Mouse (Mus musculus) limb, embryonic 10.5 days (tissue): ENCODE results near the gene Doxl2. TPM values are rescaled to one million over a fixed set of nuclear protein-coding genes. Genes with fewer than 3 reads are reported as not detected.
"Not testable (repeated sequence)": the region's sequence is repeated elsewhere in the genome, so short reads cannot be mapped to it uniquely, and the experiment has no call there.

Experiments used
- DNase-seq: peaks from one replicate; pipeline ENCODE4 v3.0.0-alpha.2; 2017; ENCODE audit warnings: low spot score
- H3K27ac ChIP-seq: fragments of 300-500 bp; sonication (generic); 2 replicates; pipeline ENCODE4 v1.5.1; 2016; ENCODE audit warnings: mild to moderate bottlenecking
- H3K27me3 ChIP-seq: fragments of 300-500 bp; sonication (generic); 2 replicates; pipeline ENCODE4 v1.6.1; 2016; ENCODE audit warnings: low read depth, mild to moderate bottlenecking; ENCODE audit not compliant: poor library complexity, severe bottlenecking
- H3K36me3 ChIP-seq: fragments of 300-500 bp; sonication (generic); 2 replicates; pipeline ENCODE4 v1.6.1; 2016; ENCODE audit warnings: mild to moderate bottlenecking, moderate library complexity
- H3K4me1 ChIP-seq: fragments of 300-500 bp; sonication (generic); 2 replicates; pipeline ENCODE4 v1.6.1; 2016
- H3K4me3 ChIP-seq: fragments of 300-500 bp; sonication (generic); 2 replicates; pipeline ENCODE4 v1.5.1; 2016; ENCODE audit warnings: mild to moderate bottlenecking, moderate library complexity
- H3K9me3 ChIP-seq: fragments of 300-500 bp; sonication (generic); replicated peaks from 2 replicates; pipeline ENCODE4 v1.6.1; 2016; ENCODE audit warnings: mild to moderate bottlenecking
- WGBS: fragments of 180-500 bp; shearing (Covaris S2); methylation state at CpG from one replicate; pipeline ENCODE4 v1.1.7; 2016; 5-methylcytosine and 5-hydroxymethylcytosine counted together
- polyA plus RNA-seq: library from polyadenylated mRNA; unstranded; fragments of >200 nt; fragmentation: Nextera tagmentation; extraction: Ambion mirVana; gene quantifications from 2 replicates; pipeline ENCODE4 v1.2.1, GENCODE M21; 2016

Doxl2 gene
- not detected in 2 replicates for polyA plus RNA-seq

GRCm38 (mm10) chr6:48974663-48975062 lies at the start of gene Doxl2:
Gene Doxl2, plus strand, starts transcription at chr6:48974963.
- no peaks in the 10 kb centered on the region for H3K27me3 ChIP-seq
- H3K36me3 ChIP-seq, result no peaks in the 10 kb centered on the region
- no peak within 1 kb of the TSS for H3K27ac ChIP-seq
- no peaks in the 10 kb centered on the region for H3K9me3 ChIP-seq
- H3K4me1 ChIP-seq, result no peaks in the 10 kb centered on the region
- WGBS, result 89% methylated on average over 2 of the region's 2 CpGs
- DNase-seq, result no peak
- H3K4me3 ChIP-seq, result no peak within 1 kb of the TSS

GRCm38 (mm10) chr6:48929595-48929994 lies 45.2 kb upstream of the Doxl2 start, which contains the start of gene 1600015I10Rik:
Gene 1600015I10Rik, plus strand, starts transcription at chr6:48929895.
- Histone ChIP-seq H3K36me3 (no peaks in the 10 kb centered on the region), H3K4me3 (no peak within 1 kb of the TSS), H3K27me3 (no peaks in the 10 kb centered on the region), H3K9me3 (no peaks in the 10 kb centered on the region), H3K4me1 (no peaks in the 10 kb centered on the region), H3K27ac (no peak within 1 kb of the TSS)
- no peak for DNase-seq
- 90% methylated on average over 5 of the region's 5 CpGs for WGBS

GRCm38 (mm10) chr6:48949596-48949995 lies 25.2 kb upstream of the Doxl2 start:
- no peaks in the 10 kb centered on the region for H3K27me3 ChIP-seq
- no peak overlapping the region for H3K4me3 ChIP-seq
- H3K27ac ChIP-seq, result no peak overlapping the region
- H3K9me3 ChIP-seq, result no peaks in the 10 kb centered on the region
- no peaks in the 10 kb centered on the region for H3K36me3 ChIP-seq
- peak; percentile 22 for DNase-seq
- 90% methylated on average over 2 of the region's 2 CpGs for whole genome bisulfite sequencing
- H3K4me1 ChIP-seq, result no peaks in the 10 kb centered on the region

- no peak overlapping the region for H3K4me3 ChIP-seq
- no peak for DNase-seq
- H3K27ac ChIP-seq, result no peak overlapping the region
- H3K9me3 ChIP-seq, result no peaks in the 10 kb centered on the region
- 87% methylated on average over 5 of the region's 5 CpGs for WGBS
- no peaks in the 10 kb centered on the region for H3K4me1 ChIP-seq
- no peaks in the 10 kb centered on the region for H3K36me3 ChIP-seq
- no peaks in the 10 kb centered on the region for H3K27me3 ChIP-seq
These were observed 24.1 kb upstream of the Doxl2 start for GRCm38 (mm10) chr6:48950676-48951075.

- no peaks in the 10 kb centered on the region for H3K9me3 ChIP-seq
- no peak overlapping the region for H3K27ac ChIP-seq
- H3K4me3 ChIP-seq, result no peak overlapping the region
- no peaks in the 10 kb centered on the region for H3K27me3 ChIP-seq
- WGBS, result 93% methylated on average over 6 of the region's 6 CpGs
- H3K36me3 ChIP-seq, result no peaks in the 10 kb centered on the region
- DNase-seq, result no peak
- H3K4me1 ChIP-seq, result no peaks in the 10 kb centered on the region
These were observed 23.1 kb upstream of the Doxl2 start for GRCm38 (mm10) chr6:48951630-48952029.

GRCm38 (mm10) chr6:48953220-48953619 lies 21.5 kb upstream of the Doxl2 start:
- no peaks in the 10 kb centered on the region for H3K4me1 ChIP-seq
- WGBS, result 84% methylated on average over 5 of the region's 5 CpGs
- H3K4me3 ChIP-seq, result no peak overlapping the region
- no peak overlapping the region for H3K27ac ChIP-seq
- no peaks in the 10 kb centered on the region for H3K36me3 ChIP-seq
- no peaks in the 10 kb centered on the region for H3K9me3 ChIP-seq
- H3K27me3 ChIP-seq, result no peaks in the 10 kb centered on the region
- no peak for DNase-seq

GRCm38 (mm10) chr6:48954211-48954610 lies 20.6 kb upstream of the Doxl2 start:
- H3K4me1 ChIP-seq, result no peaks in the 10 kb centered on the region
- no peaks in the 10 kb centered on the region for H3K9me3 ChIP-seq
- WGBS, result 85% methylated on average over 5 of the region's 5 CpGs
- no peak overlapping the region for H3K4me3 ChIP-seq
- no peaks in the 10 kb centered on the region for H3K36me3 ChIP-seq
- H3K27ac ChIP-seq, result no peak overlapping the region
- DNase-seq, result no peak
- H3K27me3 ChIP-seq, result no peaks in the 10 kb centered on the region

- Histone ChIP-seq H3K4me3 (no peak overlapping the region), H3K36me3 (no peaks in the 10 kb centered on the region), H3K4me1 (no peaks in the 10 kb centered on the region), H3K27me3 (no peaks in the 10 kb centered on the region), H3K9me3 (no peaks in the 10 kb centered on the region), H3K27ac (no peak overlapping the region)
- peak; percentile 41 for DNase-seq
- WGBS, result 50% methylated on average over 1 of the region's 1 CpGs
These were observed 19.8 kb upstream of the Doxl2 start for GRCm38 (mm10) chr6:48954946-48955345.

GRCm38 (mm10) chr6:48956785-48957184 lies 18.0 kb upstream of the Doxl2 start:
- Histone ChIP-seq H3K4me3 (no peak overlapping the region), H3K36me3 (no peaks in the 10 kb centered on the region), H3K27me3 (no peaks in the 10 kb centered on the region), H3K27ac (no peak overlapping the region), H3K9me3 (no peaks in the 10 kb centered on the region), H3K4me1 (no peaks in the 10 kb centered on the region)
- DNase-seq, result peak; percentile 16
- WGBS, result 89% methylated on average over 4 of the region's 4 CpGs

GRCm38 (mm10) chr6:48958053-48958452 lies 16.7 kb upstream of the Doxl2 start:
- peak; percentile 22 for DNase-seq
- WGBS, result 63% methylated on average over 1 of the region's 1 CpGs
- Histone ChIP-seq H3K4me1 (no peaks in the 10 kb centered on the region), H3K27ac (no peak overlapping the region), H3K9me3 (no peaks in the 10 kb centered on the region), H3K36me3 (no peaks in the 10 kb centered on the region), H3K27me3 (no peaks in the 10 kb centered on the region), H3K4me3 (no peak overlapping the region)

GRCm38 (mm10) chr6:48959151-48959550 lies 15.6 kb upstream of the Doxl2 start:
- not testable (repeated sequence) for H3K27ac ChIP-seq, H3K4me1 ChIP-seq, H3K4me3 ChIP-seq, H3K27me3 ChIP-seq, H3K9me3 ChIP-seq, H3K36me3 ChIP-seq
- whole genome bisulfite sequencing, result 32% methylated on average over 7 of the region's 7 CpGs
- peak; percentile 28 for DNase-seq

GRCm38 (mm10) chr6:48966696-48967095 lies 8.1 kb upstream of the Doxl2 start:
- H3K4me1 ChIP-seq, H3K27ac ChIP-seq, H3K36me3 ChIP-seq, H3K27me3 ChIP-seq, H3K9me3 ChIP-seq, H3K4me3 ChIP-seq: not testable (repeated sequence)
- peak; percentile 21 for DNase-seq
- 86% methylated on average over 5 of the region's 5 CpGs for WGBS

GRCm38 (mm10) chr6:48967868-48968267 lies 6.9 kb upstream of the Doxl2 start:
- Histone ChIP-seq H3K27ac (no peak overlapping the region), H3K4me1 (no peaks in the 10 kb centered on the region), H3K9me3 (no peaks in the 10 kb centered on the region), H3K27me3 (no peaks in the 10 kb centered on the region), H3K4me3 (no peak overlapping the region), H3K36me3 (no peaks in the 10 kb centered on the region)
- no peak for DNase-seq

- Histone ChIP-seq H3K36me3 (no peaks in the 10 kb centered on the region), H3K9me3 (no peaks in the 10 kb centered on the region), H3K4me1 (no peaks in the 10 kb centered on the region), H3K4me3 (no peak overlapping the region), H3K27me3 (no peaks in the 10 kb centered on the region), H3K27ac (no peak overlapping the region)
- DNase-seq, result no peak
- 69% methylated on average over 1 of the region's 1 CpGs for WGBS
These were observed 4.9 kb downstream of the Doxl2 start for GRCm38 (mm10) chr6:48979616-48980015.
